In the genomic region with DNA sequence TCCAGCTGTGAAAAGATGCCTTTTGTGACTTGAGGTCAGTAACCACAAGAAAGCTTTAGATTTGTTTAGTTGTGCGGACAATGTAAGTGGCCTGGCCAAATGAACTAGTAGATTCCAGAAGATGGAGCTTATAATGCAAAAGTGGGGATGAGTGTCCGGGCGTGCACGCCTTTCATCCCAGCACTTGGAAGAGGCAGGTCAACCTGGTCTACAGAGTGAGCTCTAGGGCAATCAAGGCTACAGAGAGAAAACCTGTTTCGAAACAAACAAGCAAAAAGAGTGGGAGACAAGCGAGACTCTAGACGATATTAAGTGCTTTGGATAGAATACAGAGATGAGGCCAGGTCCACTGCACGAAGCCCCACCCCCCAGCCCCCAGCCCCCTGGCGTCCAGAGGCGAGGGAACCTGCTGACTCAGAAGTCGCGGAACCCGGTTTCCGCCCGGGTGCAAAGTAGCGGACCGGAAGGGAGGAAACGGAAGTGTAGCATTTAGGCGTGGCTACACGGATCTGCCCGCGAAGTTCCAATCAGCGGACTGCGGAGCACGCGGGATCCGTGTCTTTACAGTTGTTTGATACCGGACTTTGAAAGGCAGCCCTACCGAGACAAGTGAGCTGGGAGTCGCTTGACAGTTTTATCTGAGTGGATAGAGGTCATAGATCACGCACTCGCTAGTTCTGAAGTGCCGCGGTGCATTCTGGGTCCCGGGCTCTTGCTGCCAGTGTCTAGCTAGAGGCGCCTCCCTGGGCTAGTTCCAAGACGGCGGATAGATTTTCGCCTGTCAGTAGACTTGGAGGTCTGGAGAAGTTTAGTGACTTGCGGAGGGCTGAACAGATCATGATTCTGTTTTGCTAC, we compare ENCODE assay signal across 8 mouse cellular contexts. TPM values are rescaled to one million over a fixed set of nuclear protein-coding genes. Genes with fewer than 3 reads are reported as not detected.
DNase-seq lines count a peak whose midpoint lies in the region; ATAC-seq and TF ChIP-seq lines count a peak whose summit lies in the region.

A gene (plus strand): TSS at position 492 of the 855 bp plus-strand sequence.

- no peaks in the 10 kb centered on the region for H3K9me3 ChIP-seq in heart, embryonic 14.5 days (ENCODE audit: control insufficient read depth, low read length)
- H3K9me3 ChIP-seq in liver, embryonic 14.5 days (ENCODE audit: control insufficient read depth, low read length): no peaks in the 10 kb centered on the region
- H3K9me3 ChIP-seq in neural tube, embryonic 11.5 days (ENCODE audit: control insufficient read depth, low read length): no peaks in the 10 kb centered on the region
- H3K9me3 ChIP-seq in stomach, postnatal 0 days (ENCODE audit: control insufficient read depth, low read length): no peaks in the 10 kb centered on the region

- H3K27me3 ChIP-seq in heart, embryonic 14.5 days (ENCODE audit: control insufficient read depth, insufficient read depth, low read length): peaks cover 10% of the 10 kb centered on the region
- peaks cover 14% of the 10 kb centered on the region for H3K27me3 ChIP-seq in liver, embryonic 14.5 days (ENCODE audit: control insufficient read depth, insufficient read depth, low read length)
- H3K27me3 ChIP-seq in neural tube, embryonic 11.5 days (ENCODE audit: control insufficient read depth, insufficient read depth, low read length): peaks cover 6% of the 10 kb centered on the region; the same call in 1 of the 2 replicates
- H3K27me3 ChIP-seq in stomach, postnatal 0 days (ENCODE audit: control insufficient read depth, insufficient read depth, low read length): no peaks in the 10 kb centered on the region

- peak; percentile 89 for DNase-seq in CD4-positive, CD25-positive, alpha-beta regulatory T cell, adult 2 months (ENCODE audit: low read depth, low spot score)
- DNase-seq in fibroblast of lung, adult 2 months (ENCODE audit: low read depth): peak; percentile 62
- DNase-seq in kidney, postnatal 14 days: peak; percentile 87
- DNase-seq in liver, embryonic 14.5 days (ENCODE audit: low read depth in 3 of 3, low spot score in 3 of 3): peak; percentile 75 to 79 (median 76)
- DNase-seq in neural tube, embryonic 11.5 days (ENCODE audit: low spot score): peak; percentile 92
- peak; percentile 88 for DNase-seq in stomach, postnatal 0 days (ENCODE audit: low spot score)

- WGBS in heart, embryonic 14.5 days: 5% methylated on average over 40 of the region's 40 CpGs
- WGBS in liver, embryonic 14.5 days (ENCODE audit: insufficient replicate concordance): 4% methylated on average over 40 of the region's 40 CpGs
- 7% methylated on average over 40 of the region's 40 CpGs for WGBS in neural tube, embryonic 11.5 days
- 4% methylated on average over 40 of the region's 40 CpGs for WGBS in stomach, postnatal 0 days

- peak within 1 kb of the TSS; percentile 88 for H3K4me2 ChIP-seq in heart, embryonic 14.5 days (ENCODE audit: low read length)
- H3K4me2 ChIP-seq in liver, embryonic 14.5 days (ENCODE audit: low read depth): peak within 1 kb of the TSS; percentile 62
- peak within 1 kb of the TSS; percentile 68 for H3K4me2 ChIP-seq in neural tube, embryonic 11.5 days (ENCODE audit: low read depth)
- peak within 1 kb of the TSS; percentile 74 for H3K4me2 ChIP-seq in stomach, postnatal 0 days (replicated peaks; ENCODE audit: low read depth)

- H3K36me3 ChIP-seq in heart, embryonic 14.5 days (ENCODE audit: control insufficient read depth, insufficient read depth, low read length): peaks cover 31% of the 10 kb centered on the region
- peaks cover 23% of the 10 kb centered on the region for H3K36me3 ChIP-seq in liver, embryonic 14.5 days (replicated peaks; ENCODE audit: control insufficient read depth, insufficient read depth, low read depth)
- no peaks in the 10 kb centered on the region; the same call in 1 of the 2 replicates for H3K36me3 ChIP-seq in neural tube, embryonic 11.5 days (ENCODE audit: control insufficient read depth, insufficient read depth, low read length)
- peaks cover 17% of the 10 kb centered on the region; the same call in 1 of the 2 replicates for H3K36me3 ChIP-seq in stomach, postnatal 0 days (ENCODE audit: control insufficient read depth, insufficient read depth, low read length)

- H3K4me3 ChIP-seq in brown adipose tissue, adult 24 weeks (ENCODE audit: insufficient read depth, low read depth, low read length): peak within 1 kb of the TSS; percentile 84
- H3K4me3 ChIP-seq in heart, embryonic 14.5 days (ENCODE audit: control insufficient read depth in 1 of 2, insufficient read depth in 1 of 2, low read depth in 1 of 2, low read length in 2 of 2): peak within 1 kb of the TSS; percentile 69 to 78
- H3K4me3 ChIP-seq in liver, embryonic 14.5 days (ENCODE audit: insufficient read depth in 1 of 2, low read depth in 2 of 2, low read length in 2 of 2): peak within 1 kb of the TSS; percentile 72 to 78
- peak within 1 kb of the TSS; percentile 60 for H3K4me3 ChIP-seq in neural tube, embryonic 11.5 days (ENCODE audit: low read depth, low read length)
- peak within 1 kb of the TSS; percentile 61 for H3K4me3 ChIP-seq in stomach, postnatal 0 days (ENCODE audit: low read depth, low read length)

- TF ChIP-seq EP300 in liver, embryonic 14.5 days (IDR thresholded peaks at IDR 0.05; ENCODE audit: low read depth): no peak
- TF ChIP-seq EP300 in stomach, postnatal 0 days (optimal IDR thresholded peaks at IDR 0.05): no peak

- H3K9ac ChIP-seq in heart, embryonic 14.5 days (ENCODE audit: low read length): peak within 1 kb of the TSS; percentile 80
- H3K9ac ChIP-seq in liver, embryonic 14.5 days (replicated peaks): peak within 1 kb of the TSS; percentile 80
- peak within 1 kb of the TSS; percentile 58 for H3K9ac ChIP-seq in neural tube, embryonic 11.5 days (ENCODE audit: low read length)
- H3K9ac ChIP-seq in stomach, postnatal 0 days (ENCODE audit: low read length): peak within 1 kb of the TSS; percentile 61

- H3K4me1 ChIP-seq in brown adipose tissue, adult 24 weeks (ENCODE audit: control insufficient read depth, insufficient read depth, insufficient read length, low read length): no peaks in the 10 kb centered on the region; the same call in 1 of the 2 replicates
- H3K4me1 ChIP-seq in heart, embryonic 14.5 days (ENCODE audit: control insufficient read depth in 2 of 2, insufficient read depth in 2 of 2, low read length in 2 of 2): peaks cover 3 to 8% of the 10 kb centered on the region in 2 experiments; a peak in 3 of 4 replicates
- H3K4me1 ChIP-seq in liver, embryonic 14.5 days (replicated peaks; ENCODE audit: control insufficient read depth in 2 of 2, insufficient read depth in 2 of 2, low read length in 1 of 2): peaks cover 7 to 15% of the 10 kb centered on the region in 2 experiments
- peaks cover 2% of the 10 kb centered on the region; the same call in 1 of the 2 replicates for H3K4me1 ChIP-seq in neural tube, embryonic 11.5 days (ENCODE audit: control insufficient read depth, insufficient read depth, low read length)
- peaks cover 2% of the 10 kb centered on the region; the same call in 1 of the 2 replicates for H3K4me1 ChIP-seq in stomach, postnatal 0 days (replicated peaks; ENCODE audit: control insufficient read depth, insufficient read depth)

- ATAC-seq in heart, embryonic 14.5 days (ENCODE audit: insufficient number of reproducible peaks, insufficient read depth, low FRiP score, low read depth): peak; percentile 71
- peak; percentile 95 for ATAC-seq in liver, embryonic 14.5 days (ENCODE audit: insufficient read depth)
- ATAC-seq in neural tube, embryonic 11.5 days (ENCODE audit: insufficient read depth, low FRiP score, low TSS enrichment): peak; percentile 86
- peak; percentile 93 for ATAC-seq in stomach, postnatal 0 days (ENCODE audit: low FRiP score, low TSS enrichment)

- peak; percentile 32 for TF ChIP-seq CTCF in liver, embryonic 14.5 days (IDR thresholded peaks at IDR 0.05; ENCODE audit: low read depth)
- peak; percentile 45 for TF ChIP-seq CTCF in stomach, postnatal 0 days (IDR thresholded peaks at IDR 0.05; ENCODE audit: low read depth)

- peak within 1 kb of the TSS; percentile 92 for H3K27ac ChIP-seq in brown adipose tissue, adult 24 weeks (replicated peaks; ENCODE audit: low read depth, low read length)
- peak within 1 kb of the TSS; percentile 77 to 84 for H3K27ac ChIP-seq in heart, embryonic 14.5 days (replicated peaks in 1 of 2; ENCODE audit: control insufficient read depth in 1 of 2, insufficient read depth in 1 of 2, low read depth in 2 of 2, low read length in 2 of 2)
- peak within 1 kb of the TSS; percentile 88 for H3K27ac ChIP-seq in liver, embryonic 14.5 days
- H3K27ac ChIP-seq in neural tube, embryonic 11.5 days (ENCODE audit: low read depth, low read length): peak within 1 kb of the TSS; percentile 36; the same call in 1 of the 2 replicates
- 0 out of 2 replicates have a peak within 1 kb of the TSS, but pooled peaks have one; percentile 18 for H3K27ac ChIP-seq in stomach, postnatal 0 days (replicated peaks)

RNA-seq across cellular contexts. Expression of the gene that starts here (rescaled TPM):
- polyA plus RNA-seq in brown adipose tissue, adult 24 weeks (2012; ENCODE audit: insufficient read depth, insufficient read length, missing spikeins): 7.2 and 15.6 TPM in 2 replicates
- 21.1 and 25.3 TPM in 2 replicates for polyA plus RNA-seq in heart, embryonic 14.5 days (2014; fragmentation: Nextera tagmentation; extraction: Ambion mirVana)
- polyA plus RNA-seq in liver, embryonic 14.5 days (2012; rRNA removed): 39.1 and 40.3 TPM in 2 replicates
- 26.2 and 29.3 TPM in 2 replicates for polyA plus RNA-seq in liver, embryonic 14.5 days (2014; fragmentation: Nextera tagmentation; extraction: Ambion mirVana)
- 53.7 and 61.8 TPM in 2 replicates for polyA plus RNA-seq in neural tube, embryonic 11.5 days (2014; fragmentation: Nextera tagmentation; extraction: Ambion mirVana)
- polyA plus RNA-seq in stomach, postnatal 0 days (2015; fragmentation: Nextera tagmentation; extraction: Ambion mirVana): 9.0 and 9.3 TPM in 2 replicates

Comparison
In these comparisons a context has a peak if more than half of its experiments do, and no peak if none do; other contexts are left out.
1. Peak in every context shown above with its lines: DNase-seq, ATAC-seq, H3K4me3 ChIP-seq and H3K27ac ChIP-seq.
2. H3K27ac ChIP-seq: peak in every context shown above with its lines; median percentile 92 in brown adipose tissue, adult 24 weeks; 88 in liver, embryonic 14.5 days; 80 in heart, embryonic 14.5 days; 36 in neural tube, embryonic 11.5 days; 18 in stomach, postnatal 0 days.